Mouse (Mus musculus) embryonic facial prominence, embryonic 11.5 days (tissue): Measurements from ENCODE around the gene Dio3. TPM values are rescaled to one million over a fixed set of nuclear protein-coding genes. Genes with fewer than 3 reads are reported as not detected.

Source experiments
- ATAC-seq: fragments of 200-750 bp; cut with Nextera tagmentation; replicated peaks from 2 replicates; pipeline ENCODE4 v1.8.0; 2017; ENCODE audit warnings: low read depth; ENCODE audit not compliant: insufficient number of reproducible peaks, low FRiP score, low TSS enrichment
- DNase-seq: peaks from one replicate; pipeline ENCODE4 v3.0.0-alpha.2; 2015; ENCODE audit warnings: low spot score
- H3K27ac ChIP-seq: fragments of 300-500 bp; sonication (generic); replicated peaks from 2 replicates; pipeline ENCODE4 v1.5.1; 2014; ENCODE audit warnings: mild to moderate bottlenecking, low read depth, low read length, control low read depth
- H3K27me3 ChIP-seq: fragments of 300-500 bp; sonication (generic); 2 replicates; pipeline ENCODE4 v1.6.1; 2014; ENCODE audit warnings: mild to moderate bottlenecking, low read length, moderate library complexity, mixed read lengths; ENCODE audit not compliant: control insufficient read depth, insufficient read depth
- H3K36me3 ChIP-seq: fragments of 300-500 bp; sonication (generic); replicated peaks from 2 replicates; pipeline ENCODE4 v1.6.1; 2014; ENCODE audit warnings: low read depth, mild to moderate bottlenecking, low read length, moderate library complexity, mixed read lengths; ENCODE audit not compliant: control insufficient read depth, insufficient read depth
- H3K4me1 ChIP-seq: fragments of 300-500 bp; sonication (generic); 2 replicates; pipeline ENCODE4 v1.6.1; 2014; ENCODE audit warnings: low read length, mixed read lengths; ENCODE audit not compliant: control insufficient read depth, insufficient read depth
- H3K4me2 ChIP-seq: fragments of 300-500 bp; sonication (generic); 2 replicates; pipeline ENCODE4 v1.6.1; 2014; ENCODE audit warnings: low read depth, mild to moderate bottlenecking, control low read depth, low read length, moderate library complexity
- H3K4me3 ChIP-seq: fragments of 300-500 bp; sonication (generic); 2 replicates; pipeline ENCODE4 v1.5.1; 2014; ENCODE audit warnings: low read depth, low read length, control low read depth
- H3K9ac ChIP-seq: fragments of 300-500 bp; sonication (generic); replicated peaks from 2 replicates; pipeline ENCODE4 v1.6.1; 2014; ENCODE audit warnings: mild to moderate bottlenecking, control low read depth, low read length
- H3K9me3 ChIP-seq: fragments of 300-500 bp; sonication (generic); replicated peaks from 2 replicates; pipeline ENCODE4 v1.6.1; 2016; ENCODE audit warnings: mild to moderate bottlenecking, low read length, inconsistent platforms, mixed read lengths; ENCODE audit not compliant: control insufficient read depth
- WGBS: fragments of 180-500 bp; shearing (Covaris S2); extraction: QIAGEN DNeasy Blood & Tissue Kit; methylation state at CpG from one replicate; pipeline ENCODE4 v1.1.7; 2014; 5-methylcytosine and 5-hydroxymethylcytosine counted together
- polyA plus RNA-seq: library from polyadenylated mRNA; unstranded; fragments of >200 nt; fragmentation: Nextera tagmentation; extraction: Ambion mirVana; gene quantifications from 2 replicates; pipeline ENCODE4 v1.2.1, GENCODE M21; 2014

Dio3 gene
- polyA plus RNA-seq, 1 experiment from 2014 or later, result 0.43 TPM

GRCm38 (mm10) chr12:110277965-110278307, 932 bp upstream of the Dio3 start:
- Histone ChIP-seq H3K4me2 (peak overlapping the region; percentile 71), H3K4me3 (peak overlapping the region; percentile 37), H3K9me3 (no peaks in the 10 kb centered on the region), H3K36me3 (no peaks in the 10 kb centered on the region), H3K27me3 (peaks cover 75% of the 10 kb centered on the region), H3K4me1 (0 out of 2 replicates have a peak, but pooled peaks cover 2% of the 10 kb centered on the region), H3K9ac (0 out of 2 replicates have a peak overlapping the region, but pooled peaks have one; percentile 37), H3K27ac (no peak overlapping the region)
- under 1% methylated on average over 50 of the region's 58 CpGs for WGBS
- DNase-seq (peak; percentile 50), ATAC-seq (no peak)

- Histone ChIP-seq H3K4me2 (no peak overlapping the region), H3K27me3 (peaks cover 84% of the 10 kb centered on the region), H3K36me3 (no peaks in the 10 kb centered on the region), H3K4me1 (0 out of 2 replicates have a peak, but pooled peaks cover 2% of the 10 kb centered on the region), H3K27ac (no peak overlapping the region), H3K4me3 (no peak overlapping the region), H3K9ac (no peak overlapping the region), H3K9me3 (no peaks in the 10 kb centered on the region)
- no peak for ATAC-seq
- no peak for DNase-seq
- WGBS, result 1% methylated on average over 22 of the region's 22 CpGs
Observed at GRCm38 (mm10) chr12:110280373-110280772, 1.5 kb downstream of the Dio3 start.

DNA sequence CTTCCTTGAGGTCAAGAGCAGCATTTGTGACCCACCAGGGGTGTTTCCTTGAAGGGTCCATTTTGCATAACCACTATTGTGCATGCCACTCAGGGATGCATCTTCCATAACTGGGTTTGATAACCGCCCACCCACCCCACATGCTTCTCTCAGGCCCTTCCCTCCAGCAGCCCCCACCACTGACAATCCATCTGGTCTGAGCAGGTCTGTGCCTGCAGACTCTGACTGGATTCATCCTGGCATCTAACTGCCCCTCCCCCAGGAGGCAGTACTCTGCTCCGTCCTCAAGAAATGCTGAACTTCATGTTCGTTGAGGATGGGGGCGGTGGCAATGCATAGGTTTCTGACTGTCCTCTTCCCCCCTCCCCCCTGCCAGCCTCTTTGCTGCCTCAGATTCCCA, 4.9 kb downstream of the Dio3 start:
- no peak overlapping the region for H3K4me2 ChIP-seq
- ATAC-seq, result no peak
- H3K36me3 ChIP-seq, result no peaks in the 10 kb centered on the region
- 8% methylated on average over 4 of the region's 4 CpGs for WGBS
- H3K27me3 ChIP-seq, result peaks cover 52% of the 10 kb centered on the region
- no peak overlapping the region for H3K27ac ChIP-seq
- no peak for DNase-seq
- H3K4me1 ChIP-seq, result no peaks in the 10 kb centered on the region
- no peaks in the 10 kb centered on the region for H3K9me3 ChIP-seq
- H3K9ac ChIP-seq, result no peak overlapping the region
- H3K4me3 ChIP-seq, result no peak overlapping the region

- ATAC-seq (no peak), DNase-seq (no peak)
- H3K4me1 ChIP-seq, result no peaks in the 10 kb centered on the region
- H3K4me3 ChIP-seq, result no peak overlapping the region
- no peaks in the 10 kb centered on the region for H3K27me3 ChIP-seq
- H3K9ac ChIP-seq, result no peak overlapping the region
- H3K36me3 ChIP-seq, result no peaks in the 10 kb centered on the region
- no peaks in the 10 kb centered on the region for H3K9me3 ChIP-seq
- no peak overlapping the region for H3K4me2 ChIP-seq
- H3K27ac ChIP-seq, result no peak overlapping the region
- 84% methylated on average over 5 of the region's 5 CpGs for WGBS
Observed at GRCm38 (mm10) chr12:110292816-110293215, 13.9 kb downstream of the Dio3 start.

DNA sequence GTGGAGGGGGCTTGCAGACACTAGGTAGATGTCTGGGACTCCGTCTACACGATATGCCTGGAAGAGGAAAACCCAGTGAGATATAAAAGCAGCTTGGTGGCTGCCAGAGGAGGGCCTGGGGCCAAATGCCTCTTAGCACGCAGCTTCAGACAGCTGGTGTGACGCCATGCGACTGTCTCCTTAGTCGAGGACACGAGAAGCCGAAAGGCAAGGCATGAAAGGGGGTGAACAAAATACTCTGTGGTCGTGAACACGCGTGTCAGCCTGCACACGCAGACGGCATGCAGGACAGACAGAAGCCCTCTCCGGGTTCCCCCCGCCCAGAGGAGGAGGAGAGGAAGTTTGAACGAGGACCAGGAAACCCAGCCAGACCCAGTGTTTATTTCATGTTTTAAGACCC, 16.0 kb downstream of the Dio3 start:
- no peak overlapping the region for H3K4me3 ChIP-seq
- no peak overlapping the region for H3K9ac ChIP-seq
- no peaks in the 10 kb centered on the region for H3K27me3 ChIP-seq
- H3K4me1 ChIP-seq, result no peaks in the 10 kb centered on the region; the same call in 1 of the 2 replicates
- 79% methylated on average over 16 of the region's 16 CpGs for WGBS
- DNase-seq (no peak), ATAC-seq (no peak)
- no peaks in the 10 kb centered on the region for H3K9me3 ChIP-seq
- H3K4me2 ChIP-seq, result no peak overlapping the region
- H3K36me3 ChIP-seq, result no peaks in the 10 kb centered on the region
- no peak overlapping the region for H3K27ac ChIP-seq

- Histone ChIP-seq H3K27me3 (no peaks in the 10 kb centered on the region), H3K9ac (no peak overlapping the region), H3K4me1 (no peaks in the 10 kb centered on the region; the same call in 1 of the 2 replicates), H3K36me3 (no peaks in the 10 kb centered on the region), H3K4me2 (no peak overlapping the region), H3K27ac (no peak overlapping the region), H3K4me3 (no peak overlapping the region), H3K9me3 (no peaks in the 10 kb centered on the region)
- DNase-seq, result peak; percentile 83
- 16% methylated on average over 11 of the region's 11 CpGs for WGBS
- ATAC-seq, result peak; percentile 65; the same call in 1 of the 2 replicates
Observed at GRCm38 (mm10) chr12:110298653-110299052, 19.8 kb downstream of the Dio3 start.

DNA sequence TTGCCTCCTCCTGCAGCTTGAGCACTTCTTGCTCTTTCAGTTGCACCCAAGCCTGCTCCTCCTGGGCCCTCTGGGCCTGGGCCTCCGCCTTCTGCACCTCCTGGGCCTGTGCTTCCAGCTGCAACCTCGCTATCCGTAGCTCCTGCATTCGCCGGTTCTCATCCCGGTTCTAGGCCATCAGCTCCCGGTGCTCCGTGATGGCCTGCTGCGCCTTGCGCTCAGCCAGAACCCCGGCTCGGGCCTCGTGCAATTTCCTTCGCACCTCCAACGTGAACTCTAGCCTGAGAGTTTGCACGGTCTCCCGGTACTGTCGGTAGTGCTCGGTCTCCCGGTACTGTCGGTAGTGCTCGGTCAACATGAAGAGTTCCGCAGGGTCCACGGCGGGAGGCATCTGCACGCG, 40.8 kb downstream of the Dio3 start:
- no peak for DNase-seq
- ATAC-seq, result no peak
- Histone ChIP-seq H3K4me1 (no peaks in the 10 kb centered on the region), H3K4me2 (no peak overlapping the region), H3K27ac (no peak overlapping the region), H3K9me3 (no peaks in the 10 kb centered on the region), H3K9ac (no peak overlapping the region), H3K36me3 (no peaks in the 10 kb centered on the region), H3K27me3 (no peaks in the 10 kb centered on the region), H3K4me3 (no peak overlapping the region)
- WGBS, result 90% methylated on average over 27 of the region's 27 CpGs
